Mouse (Mus musculus) MEL (cell line): ENCODE data around the gene Spata21. TPM values are rescaled to one million over a fixed set of nuclear protein-coding genes. Genes with fewer than 3 reads are reported as not detected.
A peak's percentile ranks its signal among the peaks of the same experiment; 100 is the strongest.

Experiments used
- DNase-seq: peaks from one replicate; pipeline ENCODE4 v3.0.0; 2011; ENCODE audit warnings: low read depth, low spot score
- H3K27ac ChIP-seq: 2 replicates; pipeline ENCODE4 v1.5.1; 2012; ENCODE audit warnings: low read depth, mild to moderate bottlenecking, control low read depth, low read length, moderate library complexity; ENCODE audit not compliant: control insufficient read depth
- H3K27me3 ChIP-seq, 2 experiments: fragments of 150-350 bp in 1 of 2; sonication (generic) in 1 of 2; 2 replicates each; pipeline ENCODE4 v1.6.1; 2012; ENCODE audit warnings: low read length in 2 of 2, mild to moderate bottlenecking in 2 of 2, improper control_type of control experiment in 1 of 2, moderate library complexity in 1 of 2; ENCODE audit not compliant: insufficient read depth in 2 of 2, control insufficient read depth in 1 of 2
- H3K36me3 ChIP-seq, 2 experiments: 2 replicates each; pipeline ENCODE4 v1.6.1; 2012 to 2014; ENCODE audit warnings: low read length in 2 of 2, improper control_type of control experiment in 1 of 2, inconsistent platforms in 1 of 2, mild to moderate bottlenecking in 1 of 2; ENCODE audit not compliant: insufficient read depth in 2 of 2, control insufficient read depth in 1 of 2
- H3K4me1 ChIP-seq, 2 experiments: fragments of 150-350 bp in 1 of 2; sonication (generic) in 1 of 2; 2 replicates each; pipeline ENCODE4 v1.6.1; 2012; ENCODE audit warnings: low read length in 2 of 2, improper control_type of control experiment in 1 of 2, mild to moderate bottlenecking in 1 of 2; ENCODE audit not compliant: insufficient read depth in 2 of 2, control insufficient read depth in 1 of 2
- H3K4me3 ChIP-seq, 2 experiments: fragments of 150-350 bp in 1 of 2; sonication (generic) in 1 of 2; 2 replicates each; pipeline ENCODE4 v1.5.1; 2012; ENCODE audit warnings: low read depth in 2 of 2, low read length in 2 of 2, mild to moderate bottlenecking in 2 of 2, moderate library complexity in 2 of 2, control low read depth in 1 of 2, improper control_type of control experiment in 1 of 2; ENCODE audit not compliant: control insufficient read depth in 1 of 2, insufficient read depth in 1 of 2
- H3K79me2 ChIP-seq: 2 replicates; pipeline ENCODE4 v1.6.1; 2012; ENCODE audit warnings: mild to moderate bottlenecking, low read length, moderate library complexity; ENCODE audit not compliant: control insufficient read depth, poor library complexity, insufficient read depth
- H3K9ac ChIP-seq: 2 replicates; pipeline ENCODE4 v1.6.1; 2012; ENCODE audit warnings: low read depth, mild to moderate bottlenecking, control low read depth, low read length, moderate library complexity; ENCODE audit not compliant: control insufficient read depth, poor library complexity, severe bottlenecking
- H3K9me3 ChIP-seq: fragments of 150-350 bp; sonication (generic); replicated peaks from 2 replicates; pipeline ENCODE4 v1.6.1; 2012; ENCODE audit warnings: mild to moderate bottlenecking, low read length, improper control_type of control experiment, moderate library complexity; ENCODE audit not compliant: insufficient read depth
- BHLHE40 ChIP-seq: IDR thresholded peaks from 2 replicates; pipeline ENCODE4 v1.6.1; 2012; ENCODE audit warnings: low read depth, mild to moderate bottlenecking, inconsistent platforms, low read length, improper control_type of control experiment, borderline replicate concordance
- E2F4 ChIP-seq: IDR thresholded peaks from 2 replicates; pipeline ENCODE4 v1.6.1; 2011; ENCODE audit warnings: low read depth, low read length, improper control_type of control experiment, borderline replicate concordance
- EP300 ChIP-seq, 2 experiments: IDR thresholded peaks; 2 replicates each; pipeline ENCODE4 v1.6.1; 2011; ENCODE audit warnings: improper control_type of control experiment in 2 of 2, low read length in 2 of 2, low read depth in 1 of 2, mild to moderate bottlenecking in 1 of 2
- ETS1 ChIP-seq: IDR thresholded peaks from 2 replicates; pipeline ENCODE4 v1.6.1; 2012; ENCODE audit warnings: low read depth, mild to moderate bottlenecking, inconsistent platforms, low read length, improper control_type of control experiment, moderate library complexity
- HCFC1 ChIP-seq: IDR thresholded peaks from 2 replicates; pipeline ENCODE4 v1.6.1; 2012; ENCODE audit warnings: low read depth, mild to moderate bottlenecking, inconsistent platforms, low read length, improper control_type of control experiment, moderate library complexity
- KAT2A ChIP-seq: conservative IDR thresholded peaks from 2 replicates; pipeline ENCODE4 v1.6.1; 2012; ENCODE audit warnings: low read depth, low read length, improper control_type of control experiment, inconsistent platforms
- MAFK ChIP-seq: IDR thresholded peaks from 2 replicates; pipeline ENCODE4 v1.6.1; 2011; ENCODE audit warnings: low read depth, mild to moderate bottlenecking, low read length, improper control_type of control experiment, borderline replicate concordance
- MAX ChIP-seq: IDR thresholded peaks from 2 replicates; pipeline ENCODE4 v1.6.1; 2011; ENCODE audit warnings: low read length, improper control_type of control experiment
- MEF2A ChIP-seq: IDR thresholded peaks from 2 replicates; pipeline ENCODE4 v1.6.1; 2014; ENCODE audit warnings: low read depth, mild to moderate bottlenecking, inconsistent platforms, low read length, improper control_type of control experiment; ENCODE audit not compliant: poor library complexity, insufficient replicate concordance, severe bottlenecking; ENCODE audit errors: extremely low read depth
- MXI1 ChIP-seq: IDR thresholded peaks from 2 replicates; pipeline ENCODE4 v1.6.1; 2011; ENCODE audit warnings: mild to moderate bottlenecking, low read depth, low read length, improper control_type of control experiment
- MYB ChIP-seq: IDR thresholded peaks from 2 replicates; pipeline ENCODE4 v1.6.1; 2011; ENCODE audit warnings: mild to moderate bottlenecking, low read depth, low read length, improper control_type of control experiment
- MYC ChIP-seq: IDR thresholded peaks from 2 replicates; pipeline ENCODE4 v1.6.1; 2011; ENCODE audit warnings: low read depth, mild to moderate bottlenecking, low read length, improper control_type of control experiment, moderate library complexity
- NELFE ChIP-seq: IDR thresholded peaks from 2 replicates; pipeline ENCODE4 v1.6.1; 2011; ENCODE audit warnings: low read depth, low read length, improper control_type of control experiment
- POLR2AphosphoS2 ChIP-seq: IDR thresholded peaks from 2 replicates; pipeline ENCODE4 v1.6.1; 2011; ENCODE audit warnings: low read length, improper control_type of control experiment
- POLR2AphosphoS5 ChIP-seq: IDR thresholded peaks from 2 replicates; pipeline ENCODE4 v1.6.1; 2012; ENCODE audit warnings: low read depth, borderline replicate concordance, mild to moderate bottlenecking, inconsistent platforms, low read length, moderate library complexity, mixed read lengths
- RCOR1 ChIP-seq: IDR thresholded peaks from 2 replicates; pipeline ENCODE4 v1.6.1; 2012; ENCODE audit warnings: low read depth, mild to moderate bottlenecking, inconsistent platforms, low read length, improper control_type of control experiment
- SIN3A ChIP-seq: IDR thresholded peaks from 2 replicates; pipeline ENCODE4 v1.6.1; 2012; ENCODE audit warnings: low read length, improper control_type of control experiment, inconsistent platforms
- SMC3 ChIP-seq: IDR thresholded peaks from 2 replicates; pipeline ENCODE4 v1.6.1; 2011; ENCODE audit warnings: low read depth, low read length, improper control_type of control experiment
- TBP ChIP-seq: IDR thresholded peaks from 2 replicates; pipeline ENCODE4 v1.8.0; 2011; ENCODE audit warnings: low read depth, low read length, improper control_type of control experiment
- TCF12 ChIP-seq: IDR thresholded peaks from 2 replicates; pipeline ENCODE4 v1.6.1; 2014; ENCODE audit warnings: low read depth, mild to moderate bottlenecking, inconsistent platforms, low read length, improper control_type of control experiment, moderate library complexity
- USF1 ChIP-seq: IDR thresholded peaks from 2 replicates; pipeline ENCODE4 v1.6.1; 2014; ENCODE audit warnings: low read depth, mild to moderate bottlenecking, inconsistent platforms, low read length, improper control_type of control experiment, moderate library complexity
- ZC3H11A ChIP-seq: IDR thresholded peaks from 2 replicates; pipeline ENCODE4 v1.6.1; 2012; ENCODE audit warnings: low read depth, mild to moderate bottlenecking, inconsistent platforms, low read length, improper control_type of control experiment
- ZKSCAN1 ChIP-seq: IDR thresholded peaks from 2 replicates; pipeline ENCODE4 v1.6.1; 2012; ENCODE audit warnings: low read depth, mild to moderate bottlenecking, inconsistent platforms, low read length, improper control_type of control experiment, moderate library complexity
- polyA plus RNA-seq, 2 experiments: library from polyadenylated mRNA; stranded (reverse) in 1 of 2; unstranded in 1 of 2; fragments of >175 nt in 1 of 2; fragments of >200 nt in 1 of 2; gene quantifications; 2 replicates each; pipeline versions ENCODE4 v1.2.1 to v1.2.4; 2012; ENCODE audit warnings: low replicate concordance in 2 of 2, low read depth in 1 of 2; ENCODE audit not compliant: insufficient read length in 2 of 2, insufficient read depth in 1 of 2, missing spikeins in 1 of 2
- total RNA-seq: library from RNA; depleted of rRNA; stranded (reverse); fragments of 300-350 nt; gene quantifications from 2 replicates; pipeline ENCODE4 v1.2.3, GENCODE M21; 2012

The Spata21 gene
- total and polyA plus RNA-seq, 3 experiments: not detected

DNA sequence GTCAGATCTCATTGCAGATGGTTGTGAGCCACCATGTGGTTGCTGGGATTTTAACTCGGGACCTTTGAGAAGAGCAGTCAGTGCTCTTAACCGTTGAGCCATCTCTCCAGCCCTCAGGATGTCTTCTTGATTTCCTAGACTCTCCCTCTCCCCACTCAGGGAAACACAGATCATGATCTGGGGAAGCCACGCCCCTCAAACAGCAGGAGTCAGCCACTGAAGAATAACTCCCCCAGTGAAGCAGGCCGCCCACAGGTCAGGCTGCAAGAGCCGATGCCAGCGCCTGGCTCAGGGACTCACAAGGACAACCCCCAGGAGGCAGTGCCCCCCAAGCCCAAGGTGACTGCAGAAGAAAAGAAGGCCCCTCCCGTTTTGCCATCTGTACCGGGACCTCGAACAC is 8.6 kb downstream of the Spata21 start:
- Histone ChIP-seq H3K4me1 (peaks cover 0 to 5% of the 10 kb centered on the region in 2 experiments; a peak in 1 of 4 replicates), H3K4me3 (no peak overlapping the region), H3K9me3 (no peaks in the 10 kb centered on the region), H3K79me2 (no peaks in the 10 kb centered on the region), H3K27ac (no peak overlapping the region), H3K9ac (no peak overlapping the region), H3K27me3 (no peaks in the 10 kb centered on the region), H3K36me3 (no peaks in the 10 kb centered on the region)
- no peak for DNase-seq
- no peak for TF ChIP-seq ZC3H11A
- TF ChIP-seq MAFK: no peak
- TF ChIP-seq SIN3A: no peak
- TF ChIP-seq TBP: peak; percentile 84
- TF ChIP-seq BHLHE40: no peak
- TF ChIP-seq EP300 (IDR thresholded peaks at IDR 0.05; ENCODE audit: low read depth in 1 of 2, low read length in 2 of 2): no peak
- no peak for TF ChIP-seq E2F4

DNA sequence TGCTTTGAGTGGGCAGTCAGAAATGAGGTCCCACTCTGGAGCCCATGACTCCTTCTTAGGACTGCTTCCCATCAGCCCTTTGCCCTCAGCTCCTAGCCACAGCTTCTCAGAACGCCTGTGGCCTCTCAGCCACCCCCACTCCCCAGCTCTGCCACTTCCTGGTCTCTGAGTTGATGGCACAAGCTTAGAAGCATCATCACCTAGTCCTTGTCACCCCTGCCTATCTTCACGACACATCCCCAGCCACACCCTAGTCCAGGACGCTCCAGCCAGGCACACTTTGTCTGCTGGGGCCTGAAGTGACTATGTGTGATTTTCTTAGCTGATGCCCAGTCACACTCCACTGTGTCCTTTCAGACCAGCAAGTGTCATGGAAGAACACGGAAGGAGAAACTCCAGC is 10.8 kb downstream of the Spata21 start:
- Histone ChIP-seq H3K9me3 (no peaks in the 10 kb centered on the region), H3K27me3 (no peaks in the 10 kb centered on the region), H3K4me3 (no peak overlapping the region), H3K36me3 (no peaks in the 10 kb centered on the region), H3K9ac (no peak overlapping the region), H3K27ac (no peak overlapping the region), H3K4me1 (peaks cover 0 to 5% of the 10 kb centered on the region in 2 experiments; a peak in 1 of 4 replicates), H3K79me2 (no peaks in the 10 kb centered on the region)
- TF ChIP-seq MXI1: no peak
- no peak for TF ChIP-seq NELFE
- TF ChIP-seq KAT2A: no peak
- no peak for TF ChIP-seq ETS1
- no peak for TF ChIP-seq USF1
- TF ChIP-seq MAX: no peak
- no peak for TF ChIP-seq MYB
- TF ChIP-seq RCOR1: no peak
- TF ChIP-seq ZKSCAN1: no peak
- no peak for TF ChIP-seq TBP
- TF ChIP-seq POLR2AphosphoS5: no peak
- no peak for TF ChIP-seq POLR2AphosphoS2
- TF ChIP-seq MEF2A: no peak
- TF ChIP-seq SMC3: no peak
- TF ChIP-seq HCFC1: no peak
- TF ChIP-seq TCF12: no peak
- TF ChIP-seq MYC: no peak
- no peak for DNase-seq
